Mouse (Mus musculus) lung, embryonic 16.5 days (tissue): ENCODE measurements around the gene Mxi1. TPM values are rescaled to one million over a fixed set of nuclear protein-coding genes. Genes with fewer than 3 reads are reported as not detected.
A peak's percentile ranks its signal among the peaks of the same experiment; 100 is the strongest.

Experiments used
- ATAC-seq: fragments of 200-750 bp; cut with Nextera tagmentation; 2 replicates; pipeline ENCODE4 v1.8.0; 2017; ENCODE audit warnings: low read depth, mild to moderate bottlenecking, moderate library complexity
- H3K27ac ChIP-seq: fragments of 300-500 bp; sonication (generic); 2 replicates; pipeline ENCODE4 v1.5.1; 2014; ENCODE audit warnings: mild to moderate bottlenecking, control low read depth, low read length
- H3K27me3 ChIP-seq: fragments of 300-500 bp; sonication (generic); 2 replicates; pipeline ENCODE4 v1.6.1; 2014; ENCODE audit warnings: low read depth, low read length, mixed read lengths; ENCODE audit not compliant: control insufficient read depth, insufficient read depth
- H3K36me3 ChIP-seq: fragments of 300-500 bp; sonication (generic); 2 replicates; pipeline ENCODE4 v1.6.1; 2014; ENCODE audit warnings: low read length; ENCODE audit not compliant: control insufficient read depth, insufficient read depth
- H3K4me1 ChIP-seq: fragments of 300-500 bp; sonication (generic); replicated peaks from 2 replicates; pipeline ENCODE4 v1.6.1; 2014; ENCODE audit warnings: low read length, mixed read lengths; ENCODE audit not compliant: control insufficient read depth, insufficient read depth
- H3K4me2 ChIP-seq: fragments of 300-500 bp; sonication (generic); 2 replicates; pipeline ENCODE4 v1.6.1; 2014; ENCODE audit warnings: low read depth, low read length, control low read depth
- H3K4me3 ChIP-seq: fragments of 300-500 bp; sonication (generic); 2 replicates; pipeline ENCODE4 v1.5.1; 2014; ENCODE audit warnings: mild to moderate bottlenecking, low read length, control low read depth
- H3K9ac ChIP-seq: fragments of 300-500 bp; sonication (generic); 2 replicates; pipeline ENCODE4 v1.6.1; 2014; ENCODE audit warnings: low read length, control low read depth
- H3K9me3 ChIP-seq: fragments of 300-500 bp; sonication (generic); 2 replicates; pipeline ENCODE4 v1.6.1; 2016; ENCODE audit warnings: low read length; ENCODE audit not compliant: control insufficient read depth
- WGBS: fragments of 180-500 bp; shearing (Covaris S2); extraction: QIAGEN DNeasy Blood & Tissue Kit; methylation state at CpG from one replicate; pipeline ENCODE4 v1.1.7; 2014; 5-methylcytosine and 5-hydroxymethylcytosine counted together
- polyA plus RNA-seq: library from polyadenylated mRNA; unstranded; fragments of >200 nt; fragmentation: Nextera tagmentation; extraction: Ambion mirVana; gene quantifications from 2 replicates; pipeline ENCODE4 v1.2.1, GENCODE M21; 2015

Gene Mxi1
- polyA plus RNA-seq, 1 experiment from 2014 or later = 22.6 TPM

DNA sequence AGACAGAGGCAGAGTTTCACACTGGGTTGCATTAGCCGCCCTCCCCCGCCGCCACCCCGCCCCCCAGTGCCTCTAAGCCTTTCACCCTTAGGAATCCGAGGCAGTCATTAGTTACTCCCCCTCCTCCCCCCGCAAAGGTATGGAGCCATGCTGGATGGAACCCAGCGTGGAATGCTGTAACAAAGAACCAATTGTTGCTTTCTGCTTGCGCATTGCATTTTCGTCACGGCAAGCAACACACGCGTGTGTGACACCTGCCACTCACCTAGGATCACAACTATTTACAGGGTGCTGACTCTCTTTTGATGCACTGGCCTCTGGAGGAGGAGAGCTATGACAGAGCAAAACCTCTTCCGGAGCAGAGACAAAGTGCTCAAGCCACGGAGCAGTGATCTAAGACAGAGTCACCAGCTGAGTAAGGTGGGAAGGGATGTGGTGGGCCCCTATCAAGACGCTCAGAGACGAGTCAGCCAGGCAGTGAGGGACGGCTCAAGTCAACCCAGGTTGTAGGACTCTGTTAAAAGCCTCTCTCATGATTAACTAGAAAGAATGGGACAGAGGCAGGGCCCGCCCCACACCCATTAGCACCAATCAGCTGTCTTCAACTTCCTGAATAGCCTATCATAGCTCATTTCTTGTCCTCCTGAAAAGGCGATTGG, 110.7 kb downstream of the Mxi1 start:
- H3K4me1 ChIP-seq = peaks cover 12% of the 10 kb centered on the region; the same call in 1 of the 2 replicates
- ATAC-seq = peak; percentile 94
- H3K36me3 ChIP-seq = no peaks in the 10 kb centered on the region
- 2% methylated on average over 19 of the region's 19 CpGs for WGBS
- peak overlapping the region; percentile 76 for H3K4me2 ChIP-seq
- peak overlapping the region; percentile 48 for H3K4me3 ChIP-seq
- peak overlapping the region; percentile 63 for H3K9ac ChIP-seq
- no peaks in the 10 kb centered on the region for H3K27me3 ChIP-seq
- no peaks in the 10 kb centered on the region for H3K9me3 ChIP-seq
- peak overlapping the region; percentile 87 for H3K27ac ChIP-seq

DNA sequence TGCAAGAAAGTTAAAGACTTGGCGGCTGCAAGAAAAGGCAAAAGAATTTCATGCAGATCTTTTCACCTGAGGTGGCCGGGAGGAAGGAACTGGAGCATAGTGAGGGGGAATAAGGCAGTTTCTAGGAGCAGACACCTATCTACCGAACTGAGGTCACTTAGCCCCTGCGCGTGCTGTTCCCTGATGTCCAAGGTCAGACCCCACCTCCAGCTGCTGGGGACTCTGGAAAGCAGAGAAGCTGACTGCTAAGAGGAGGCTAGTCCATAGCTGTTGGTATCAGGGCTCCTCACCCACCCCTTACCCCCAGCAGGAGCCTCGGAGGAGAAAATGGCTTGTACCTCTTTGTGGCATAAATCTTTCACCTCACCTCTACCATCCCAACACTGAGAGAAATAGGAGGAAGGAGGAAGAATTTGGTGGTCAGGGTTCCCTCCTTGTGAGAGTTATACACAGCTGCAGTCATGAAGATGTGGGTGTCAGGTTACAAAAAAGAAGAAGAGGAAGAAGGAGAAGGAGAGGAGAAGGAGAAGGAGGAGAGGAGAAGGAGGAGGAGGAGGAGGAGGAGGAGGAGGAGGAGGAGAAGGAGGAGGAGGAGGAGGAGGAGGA, 111.4 kb downstream of the Mxi1 start:
- peaks cover 12% of the 10 kb centered on the region; the same call in 1 of the 2 replicates for H3K4me1 ChIP-seq
- no peaks in the 10 kb centered on the region for H3K27me3 ChIP-seq
- H3K27ac ChIP-seq = peak overlapping the region; percentile 28; the same call in 1 of the 2 replicates
- no peak overlapping the region for H3K9ac ChIP-seq
- H3K4me3 ChIP-seq = peak overlapping the region; percentile 48
- peak overlapping the region; percentile 76 for H3K4me2 ChIP-seq
- no peaks in the 10 kb centered on the region for H3K36me3 ChIP-seq
- H3K9me3 ChIP-seq = no peaks in the 10 kb centered on the region
- peak; percentile 9 for ATAC-seq
- WGBS = 1% methylated on average over 6 of the region's 6 CpGs

DNA sequence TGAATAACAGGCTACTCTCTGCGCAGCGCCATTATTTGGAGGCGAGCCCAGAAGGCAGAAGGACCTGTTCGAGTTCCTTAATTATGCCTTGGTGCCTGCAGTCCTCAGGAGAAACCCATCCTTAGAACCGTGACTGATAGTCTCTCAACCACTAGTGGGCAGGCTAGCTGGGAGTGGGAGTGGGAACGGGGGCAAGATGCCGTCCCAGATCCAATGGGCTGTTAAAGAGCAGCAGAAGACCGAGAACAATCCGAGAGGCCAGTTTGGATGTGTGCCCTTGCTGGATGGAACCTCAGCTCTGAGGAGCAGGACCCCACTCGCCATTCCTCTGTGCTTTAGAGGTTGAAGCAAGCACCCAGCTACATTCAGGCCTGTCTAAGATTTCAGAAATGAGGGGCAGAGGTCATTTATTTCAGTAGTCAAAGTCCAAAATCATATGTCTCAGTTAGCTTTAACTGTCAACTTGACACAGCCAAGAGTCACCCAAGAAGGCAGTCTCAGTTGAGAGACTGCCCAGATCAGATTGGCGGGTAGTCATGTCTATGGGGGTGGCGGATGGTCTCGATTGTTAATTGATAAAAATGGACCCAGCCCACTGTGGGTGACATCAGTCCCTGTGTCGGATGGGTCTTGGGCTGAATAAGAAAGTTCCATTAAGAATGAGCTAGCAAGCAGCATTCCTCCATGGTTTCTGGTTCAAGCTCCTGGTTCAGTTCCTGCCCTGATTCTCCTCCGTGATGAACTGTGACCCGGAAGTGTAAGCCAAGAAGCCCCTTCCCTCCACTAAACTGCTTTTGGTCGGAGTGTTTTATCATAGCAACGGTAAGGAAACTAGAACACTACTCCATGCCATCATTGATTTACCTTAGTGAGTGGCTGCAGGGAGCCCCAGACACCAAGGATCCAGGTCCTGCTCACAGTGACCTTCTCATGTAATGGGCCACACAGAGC, 112.3 kb downstream of the Mxi1 start:
- no peak overlapping the region for H3K4me2 ChIP-seq

DNA sequence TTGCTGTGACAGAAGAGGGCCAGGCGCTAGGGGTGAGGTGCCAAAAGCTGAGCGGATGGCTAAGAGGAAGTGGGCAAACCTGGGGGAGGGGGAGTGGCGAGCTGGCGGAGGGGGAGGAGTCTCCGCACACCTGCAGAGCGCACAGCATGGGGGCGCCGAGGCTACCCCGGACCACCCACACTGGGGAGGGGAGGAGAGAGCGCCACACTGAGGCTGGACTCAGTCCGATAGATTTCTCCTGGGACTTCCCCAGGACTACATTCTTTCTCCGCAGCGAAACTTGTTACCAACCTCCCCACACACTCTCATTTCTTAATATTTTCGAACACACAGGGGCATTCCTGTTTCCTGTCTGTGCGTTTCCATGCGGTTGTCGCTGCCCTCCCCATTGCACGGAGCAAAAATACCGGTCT, 113.0 kb downstream of the Mxi1 start:
- no peaks in the 10 kb centered on the region for H3K36me3 ChIP-seq
- H3K4me1 ChIP-seq = peaks cover 23% of the 10 kb centered on the region
- no peaks in the 10 kb centered on the region for H3K9me3 ChIP-seq
- H3K4me3 ChIP-seq = no peak overlapping the region
- peak overlapping the region; percentile 2; the same call in 1 of the 2 replicates for H3K4me2 ChIP-seq
- H3K27ac ChIP-seq = no peak overlapping the region
- WGBS = 23% methylated on average over 18 of the region's 19 CpGs
- no peak overlapping the region for H3K9ac ChIP-seq
- no peaks in the 10 kb centered on the region for H3K27me3 ChIP-seq
- no peak for ATAC-seq

More for the DNA sequence above, 112.3 kb downstream of the Mxi1 start:
- 54% methylated on average over 18 of the region's 18 CpGs for WGBS
- ATAC-seq = no peak
- H3K36me3 ChIP-seq = no peaks in the 10 kb centered on the region
- H3K4me1 ChIP-seq = peaks cover 16% of the 10 kb centered on the region
- H3K9me3 ChIP-seq = no peaks in the 10 kb centered on the region
- no peak overlapping the region for H3K27ac ChIP-seq
- H3K27me3 ChIP-seq = no peaks in the 10 kb centered on the region
- H3K9ac ChIP-seq = no peak overlapping the region
- no peak overlapping the region for H3K4me3 ChIP-seq

DNA sequence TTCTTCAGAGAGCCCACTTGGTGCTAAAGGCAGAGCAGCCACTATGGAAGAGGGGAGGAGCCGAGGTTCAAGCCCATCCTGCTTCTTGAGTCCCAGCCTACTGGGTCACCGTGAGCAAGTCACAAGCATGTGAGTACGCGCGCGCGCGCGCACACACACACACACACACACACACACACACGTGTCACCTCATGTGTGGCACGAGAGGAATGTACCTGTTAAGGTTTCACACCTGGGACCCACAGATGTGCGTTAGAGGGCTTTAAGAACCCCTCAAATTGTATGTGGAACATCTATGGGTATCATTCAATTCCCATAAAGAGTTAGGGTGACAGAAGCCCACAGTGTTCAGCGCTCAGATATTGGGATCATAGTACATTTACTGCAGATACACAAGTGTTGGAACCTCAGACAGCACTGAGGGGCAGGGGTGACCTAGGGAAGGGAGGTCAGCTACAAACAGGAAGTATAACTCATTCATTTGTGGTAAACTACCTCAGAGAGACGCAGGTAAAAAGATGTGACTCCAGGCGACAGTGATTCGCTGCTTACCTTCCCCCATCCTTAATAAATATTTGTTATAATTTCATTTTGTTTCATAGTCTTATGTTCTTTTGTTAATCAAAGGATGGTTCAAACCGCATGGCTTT, 113.6 kb downstream of the Mxi1 start:
- H3K4me3 ChIP-seq = no peak overlapping the region
- no peaks in the 10 kb centered on the region for H3K9me3 ChIP-seq
- no peak overlapping the region for H3K9ac ChIP-seq
- peaks cover 24% of the 10 kb centered on the region for H3K4me1 ChIP-seq
- H3K27me3 ChIP-seq = no peaks in the 10 kb centered on the region
- ATAC-seq = no peak
- H3K36me3 ChIP-seq = no peaks in the 10 kb centered on the region
- H3K27ac ChIP-seq = no peak overlapping the region
- peak overlapping the region; percentile 2; the same call in 1 of the 2 replicates for H3K4me2 ChIP-seq
- 55% methylated on average over 17 of the region's 17 CpGs for WGBS

DNA sequence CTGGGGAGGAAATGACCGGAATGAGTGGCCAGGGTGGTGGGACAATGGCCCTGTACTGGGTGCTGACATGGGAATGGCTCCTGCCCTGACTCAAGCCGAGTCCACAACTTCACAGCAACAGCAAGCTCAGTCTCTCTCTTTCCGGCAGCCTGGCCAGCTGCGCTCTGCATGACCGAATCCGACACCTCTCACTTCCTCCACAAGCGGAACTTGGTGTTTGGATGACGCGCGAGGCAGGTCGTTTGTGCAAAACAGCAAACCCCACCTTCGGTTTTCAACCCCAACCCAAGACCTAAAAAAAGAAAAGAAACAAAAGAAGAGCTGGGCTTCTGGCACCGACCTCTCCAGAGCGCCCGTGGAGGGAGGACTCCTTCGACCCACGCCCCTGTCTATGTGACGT, 114.3 kb downstream of the Mxi1 start:
- 0 out of 2 replicates have a peak, but pooled peaks have one; percentile 13 for ATAC-seq
- peak overlapping the region; percentile 34; the same call in 1 of the 2 replicates for H3K9ac ChIP-seq
- H3K9me3 ChIP-seq = no peaks in the 10 kb centered on the region
- peak overlapping the region; percentile 16 for H3K4me3 ChIP-seq
- peaks cover 24% of the 10 kb centered on the region for H3K4me1 ChIP-seq
- peak overlapping the region; percentile 47 for H3K4me2 ChIP-seq
- H3K27ac ChIP-seq = peak overlapping the region; percentile 31; the same call in 1 of the 2 replicates
- H3K27me3 ChIP-seq = no peaks in the 10 kb centered on the region
- 34% methylated on average over 18 of the region's 18 CpGs for WGBS
- H3K36me3 ChIP-seq = no peaks in the 10 kb centered on the region

Other genes with a start within 250 kb of the Mxi1 start
- gene Add3, start 170.1 kb upstream of the Mxi1 start, polyA plus RNA-seq = 91.3 and 101 TPM in 2 replicates
- gene Gm10197, start 61.2 kb downstream of the Mxi1 start, polyA plus RNA-seq = 3.8 TPM in 1 of 2 replicates, not detected in the other
- gene Smndc1, start 80.1 kb downstream of the Mxi1 start, polyA plus RNA-seq = 35.5 and 42.3 TPM in 2 replicates
- gene Dusp5, start 218.6 kb downstream of the Mxi1 start, polyA plus RNA-seq = 6.9 TPM in 2 replicates